Mouse (Mus musculus): ENCODE data around the gene Trp73.

Gene Trp73

GRCm38 (mm10) chr4:154140182-154140212, at the start of gene Trp73:
Gene Trp73, minus strand, starts transcription at chr4:154140208.
- in situ Hi-C loops (cut with MseI, MboI): no loop called here

- in situ Hi-C loops (cut with MseI, MboI): no loop called here
Measured at GRCm38 (mm10) chr4:154188948-154189347, 48.9 kb upstream of the Trp73 start.

GRCm38 (mm10) chr4:154186002-154186537, 46.1 kb upstream of the Trp73 start:
- in situ Hi-C loops (cut with MseI, MboI): no loop called here

- in situ Hi-C loops (cut with MseI, MboI): no loop called here
Measured at GRCm38 (mm10) chr4:154185001-154185400, 45.0 kb upstream of the Trp73 start.

GRCm38 (mm10) chr4:154183566-154183965, 43.6 kb upstream of the Trp73 start:
- in situ Hi-C loops (cut with MseI, MboI): no loop called here

GRCm38 (mm10) chr4:154181001-154181400, 41.0 kb upstream of the Trp73 start:
- in situ Hi-C loops (cut with MseI, MboI): no loop called here

- in situ Hi-C loops (cut with MseI, MboI): no loop called here
Measured at GRCm38 (mm10) chr4:154177257-154177656, 37.2 kb upstream of the Trp73 start.

- in situ Hi-C loops (cut with MseI, MboI): no loop called here
Measured at GRCm38 (mm10) chr4:154171931-154172604, 32.1 kb upstream of the Trp73 start.

GRCm38 (mm10) chr4:154171151-154171930, 31.3 kb upstream of the Trp73 start:
- in situ Hi-C loops (cut with MseI, MboI): no loop called here

GRCm38 (mm10) chr4:154170506-154171150, 30.6 kb upstream of the Trp73 start, which contains the start of gene Megf6:
Gene Megf6, plus strand, starts transcription at chr4:154170730.
- in situ Hi-C loops (cut with MseI, MboI): no loop called here

GRCm38 (mm10) chr4:154170021-154170420, 30.0 kb upstream of the Trp73 start:
- in situ Hi-C loops (cut with MseI, MboI): no loop called here

GRCm38 (mm10) chr4:154167053-154167452, 27.0 kb upstream of the Trp73 start:
- in situ Hi-C loops (cut with MseI, MboI): loop anchor here (5.0 to 10.0 kb wide), 2 partner anchors 40 to 108 kb away; no protein-coding TSS in a partner anchor

GRCm38 (mm10) chr4:154163296-154163695, 23.3 kb upstream of the Trp73 start:
- in situ Hi-C loops (cut with MseI, MboI): loop anchor here (10.0 kb wide), 1 partner anchor 112 kb away; no protein-coding TSS in a partner anchor

- in situ Hi-C loops (cut with MseI, MboI): loop anchor here (10.0 kb wide), 1 partner anchor 114 kb away; no protein-coding TSS in a partner anchor
Measured at GRCm38 (mm10) chr4:154160538-154161390, 20.8 kb upstream of the Trp73 start, which contains the start of gene Tprgl. Gene Tprgl, minus strand, starts transcription at chr4:154160666.

GRCm38 (mm10) chr4:154159961-154160537, 20.0 kb upstream of the Trp73 start:
- in situ Hi-C loops (cut with MseI, MboI): loop anchor here (10.0 kb wide), 2 partner anchors 95 to 115 kb away; no protein-coding TSS in a partner anchor

GRCm38 (mm10) chr4:154159002-154159401, 19.0 kb upstream of the Trp73 start:
- in situ Hi-C loops (cut with MseI, MboI): loop anchor here in 1 of 2 experiments (10.0 kb wide), 1 partner anchor 94 kb away; no protein-coding TSS in a partner anchor

- in situ Hi-C loops (cut with MseI, MboI): loop anchor here in 1 of 2 experiments (10.0 kb wide), 1 partner anchor 93 kb away; no protein-coding TSS in a partner anchor
Measured at GRCm38 (mm10) chr4:154157970-154158662, 18.1 kb upstream of the Trp73 start.

GRCm38 (mm10) chr4:154156050-154156449, 16.0 kb upstream of the Trp73 start:
- in situ Hi-C loops (cut with MseI, MboI): loop anchor here in 1 of 2 experiments (10.0 kb wide), 1 partner anchor 91 kb away; no protein-coding TSS in a partner anchor

- in situ Hi-C loops (cut with MseI, MboI): loop anchor here in 1 of 2 experiments (10.0 kb wide), 1 partner anchor 89 kb away; no protein-coding TSS in a partner anchor
Measured at GRCm38 (mm10) chr4:154154104-154154503, 14.1 kb upstream of the Trp73 start.

GRCm38 (mm10) chr4:154146342-154146741, 6.3 kb upstream of the Trp73 start:
- in situ Hi-C loops (cut with MseI, MboI): no loop called here
